Mouse (Mus musculus) spleen, adult 2 months (tissue): ENCODE results near the gene Trpc7.

Experiments
- CTCF ChIP-seq: fragments of 200-500 bp; IDR thresholded peaks from 2 replicates; pipeline ENCODE4 v1.5.1; 2011; ENCODE audit warnings: mild to moderate bottlenecking, inconsistent platforms; ENCODE audit not compliant: insufficient read depth, insufficient read length, insufficient replicate concordance; ENCODE audit errors: extremely low read depth
- POLR2A ChIP-seq: fragments of 200-500 bp; IDR thresholded peaks from 2 replicates; pipeline ENCODE4 v1.6.1; 2011; ENCODE audit warnings: low read depth, low read length, inconsistent platforms

GRCm38 (mm10) chr13:56765284-56766032, 130.3 kb downstream of the Trpc7 start:
- TF ChIP-seq POLR2A (no peak), CTCF (no peak)
